In genomic region chr4:150202702-150203101, GRCm38 (mm10) we compare ENCODE assay signal across 24 mouse cellular contexts. TPM values are rescaled to one million over a fixed set of nuclear protein-coding genes. Genes with fewer than 3 reads are reported as not detected.
DNase-seq lines count a peak whose midpoint lies in the region; ATAC-seq and TF ChIP-seq lines count a peak whose summit lies in the region.
"Had no signal": no experiment of that assay in that cellular context is flagged by ENCODE, and none has a peak within 500 bp of the region (broad histone marks: within the 10 kb centered on the region; RNA-seq: fewer than 3 reads in every experiment).

No protein-coding gene starts in this region.

- H3K27me3 ChIP-seq in intestine, postnatal 0 days (replicated peaks; ENCODE audit: control insufficient read depth, insufficient read depth, low read length): no peaks in the 10 kb centered on the region
- no peaks in the 10 kb centered on the region for H3K27me3 ChIP-seq in hindbrain, embryonic 14.5 days (ENCODE audit: control insufficient read depth, insufficient read depth, low read length)
- H3K27me3 ChIP-seq: limb, embryonic 15.5 days had no signal

- peaks cover 5% of the 10 kb centered on the region; the same call in 1 of the 2 replicates for H3K4me1 ChIP-seq in bone marrow, adult 2 months (ENCODE audit: control insufficient read depth, insufficient read depth, low read length)
- no peaks in the 10 kb centered on the region; the same call in 1 of the 2 replicates for H3K4me1 ChIP-seq in intestine, postnatal 0 days (replicated peaks; ENCODE audit: control insufficient read depth, insufficient read depth, low read length)
- no peaks in the 10 kb centered on the region for H3K4me1 ChIP-seq in hindbrain, embryonic 14.5 days (replicated peaks; ENCODE audit: control insufficient read depth, insufficient read depth, low read length)

- no peaks in the 10 kb centered on the region for H3K36me3 ChIP-seq in intestine, postnatal 0 days (ENCODE audit: control insufficient read depth, insufficient read depth)
- no peaks in the 10 kb centered on the region for H3K36me3 ChIP-seq in hindbrain, embryonic 14.5 days (replicated peaks; ENCODE audit: control insufficient read depth, insufficient read depth)
- H3K36me3 ChIP-seq: G1E; limb, embryonic 15.5 days had no signal

- 0 out of 2 replicates have a peak, but pooled peaks have one; percentile 20 for TF ChIP-seq POLR2A in bone marrow, adult 2 months (IDR thresholded peaks at IDR 0.05; ENCODE audit: borderline replicate concordance, control insufficient read depth, low read depth, low read length)

- peak overlapping the region; percentile 73 for H3K27ac ChIP-seq in bone marrow, adult 2 months (ENCODE audit: control insufficient read depth, insufficient read depth, low read depth, low read length, poor library complexity)
- no peak overlapping the region for H3K27ac ChIP-seq in intestine, postnatal 0 days (ENCODE audit: low read depth, low read length)
- no peak overlapping the region for H3K27ac ChIP-seq in hindbrain, embryonic 14.5 days
- H3K27ac ChIP-seq: kidney, postnatal 0 days; limb, embryonic 15.5 days had no signal

- TF ChIP-seq CTCF in bone marrow, adult 2 months (IDR thresholded peaks at IDR 0.05; ENCODE audit: control insufficient read depth, insufficient read depth, low read length): no peak
- no peak for TF ChIP-seq CTCF in intestine, postnatal 0 days (IDR thresholded peaks at IDR 0.05; ENCODE audit: low read depth)

- WGBS in bone marrow, adult 2 months: 14% methylated on average over 5 of the region's 5 CpGs
- 56% methylated on average over 5 of the region's 5 CpGs for WGBS in intestine, postnatal 0 days
- 92% methylated on average over 5 of the region's 5 CpGs for WGBS in hindbrain, embryonic 14.5 days

- DNase-seq in lung, postnatal 36 days: peak; percentile 32
- no peak for DNase-seq in lung, postnatal 10 days
- DNase-seq in skeletal muscle tissue, adult 2 months (ENCODE audit: low read depth, low spot score): peak; percentile 21
- DNase-seq in layer of hippocampus, postnatal 25 days (ENCODE audit: extremely low spot score in 1 of 2, low spot score in 1 of 2): no peak
- no peak for DNase-seq in hindbrain, embryonic 14.5 days (ENCODE audit: low spot score)
- no peak for DNase-seq in thymus, postnatal 4 days
- DNase-seq: adrenal gland, adult 8-10 months; cerebellum, adult 8-10 months; kidney, adult 11 months; midbrain, embryonic 14.5 days; thymus, postnatal 36 days had no signal

- H3K9me3 ChIP-seq in intestine, postnatal 0 days (ENCODE audit: control insufficient read depth): no peaks in the 10 kb centered on the region
- H3K9me3 ChIP-seq in hindbrain, embryonic 14.5 days (ENCODE audit: control insufficient read depth, low read length): no peaks in the 10 kb centered on the region
- H3K9me3 ChIP-seq: G1E; limb, embryonic 15.5 days had no signal

- ATAC-seq in intestine, postnatal 0 days: peak; percentile 62; the same call in 1 of the 2 replicates
- no peak for ATAC-seq in hindbrain, embryonic 14.5 days (ENCODE audit: low FRiP score)
- ATAC-seq: CD4-positive, CD25-positive, alpha-beta regulatory T cell, adult 4 months had no signal

- no peak overlapping the region for H3K4me3 ChIP-seq in bone marrow, adult 2 months (replicated peaks; ENCODE audit: control insufficient read depth, low read depth, low read length)
- H3K4me3 ChIP-seq in intestine, postnatal 0 days (ENCODE audit: low read depth, low read length): no peak overlapping the region
- no peak overlapping the region for H3K4me3 ChIP-seq in hindbrain, embryonic 14.5 days (replicated peaks; ENCODE audit: low read length)
- H3K4me3 ChIP-seq: limb, embryonic 15.5 days had no signal

- no peak overlapping the region for H3K9ac ChIP-seq in intestine, postnatal 0 days (ENCODE audit: low read depth, low read length)
- no peak overlapping the region for H3K9ac ChIP-seq in hindbrain, embryonic 14.5 days
- H3K9ac ChIP-seq: limb, embryonic 15.5 days had no signal

- no peak overlapping the region for H3K4me2 ChIP-seq in intestine, postnatal 0 days (replicated peaks; ENCODE audit: low read depth)
- H3K4me2 ChIP-seq in hindbrain, embryonic 14.5 days (replicated peaks): no peak overlapping the region
- H3K4me2 ChIP-seq: limb, embryonic 15.5 days had no signal

RNA-seq across cellular contexts. Expression of gene Car6, which starts 1.6 kb away (rescaled TPM):
- polyA plus RNA-seq in bone marrow, adult 2 months (2011; ENCODE audit: insufficient read depth, insufficient read length, low replicate concordance, missing spikeins): not detected in 2 replicates
- polyA plus RNA-seq in intestine, postnatal 0 days (2015; fragmentation: Nextera tagmentation; extraction: Ambion mirVana): not detected in 2 replicates
- not detected for total RNA-seq in layer of hippocampus, postnatal 25 days (2021)
- not detected in 2 replicates for polyA plus RNA-seq in hindbrain, embryonic 14.5 days (2014; fragmentation: Nextera tagmentation; extraction: Ambion mirVana)
- total RNA-seq: G1E; gastrocnemius, adult 8-10 months; left cerebral cortex, postnatal 14 days had no signal
- polyA plus RNA-seq: CD4-positive, CD25-positive, alpha-beta regulatory T cell, adult 4 months; embryonic facial prominence, embryonic 14.5 days; G1E; heart, embryonic 16.5 days; hindbrain, embryonic 11.5 days; kidney, postnatal 0 days had no signal

RNA-seq across cellular contexts. Expression of gene Eno1, which starts 33.8 kb away (rescaled TPM):
- polyA plus RNA-seq in bone marrow, adult 2 months (2011; ENCODE audit: insufficient read depth, insufficient read length, low replicate concordance, missing spikeins): 26.0 and 96.4 TPM in 2 replicates
- 644 and 733 TPM in 2 replicates for polyA plus RNA-seq in intestine, postnatal 0 days (2015; fragmentation: Nextera tagmentation; extraction: Ambion mirVana)
- 100 to 1,000 TPM; 401 to 447 TPM for total RNA-seq in layer of hippocampus, postnatal 25 days (2021)
- 955 and 1,038 TPM in 2 replicates for polyA plus RNA-seq in hindbrain, embryonic 14.5 days (2014; fragmentation: Nextera tagmentation; extraction: Ambion mirVana)

RNA-seq across cellular contexts. Expression of gene Slc2a7, which starts 53.9 kb away (rescaled TPM):
- polyA plus RNA-seq in bone marrow, adult 2 months (2011; ENCODE audit: insufficient read depth, insufficient read length, low replicate concordance, missing spikeins): not detected in 2 replicates
- 7.0 and 8.2 TPM in 2 replicates for polyA plus RNA-seq in intestine, postnatal 0 days (2015; fragmentation: Nextera tagmentation; extraction: Ambion mirVana)
- total RNA-seq in layer of hippocampus, postnatal 25 days (2021): not detected
- not detected in 2 replicates for polyA plus RNA-seq in hindbrain, embryonic 14.5 days (2014; fragmentation: Nextera tagmentation; extraction: Ambion mirVana)
- total RNA-seq: adrenal gland, adult 8-10 months; gastrocnemius, adult 8-10 months; heart, adult 8-10 months; layer of hippocampus, adult 8-10 months had no signal
- polyA plus RNA-seq: CD4-positive, CD25-positive, alpha-beta regulatory T cell, adult 4 months; embryonic facial prominence, embryonic 14.5 days; G1E; heart, embryonic 16.5 days; hindbrain, embryonic 11.5 days; kidney, postnatal 0 days; limb, embryonic 15.5 days; midbrain, embryonic 14.5 days had no signal

Comparison
In these comparisons a context has a peak if more than half of its experiments do, and no peak if none do; other contexts are left out.
1. DNase-seq: peak in lung, postnatal 36 days (single experiment) and skeletal muscle tissue, adult 2 months (single experiment); none in lung, postnatal 10 days (single experiment), layer of hippocampus, postnatal 25 days (0 of 2), hindbrain, embryonic 14.5 days (single experiment) and thymus, postnatal 4 days (single experiment).